Mouse (Mus musculus): ENCODE measurements at regions not wholly inside any gene's neighbourhood (a gene's known extent, or its start where the extent isn't known, plus 50 kb on each side); places are given as distances from the start of the nearest gene placed in this dataset.

- DNase-seq = no peak
Observed at GRCm38 (mm10) chr2:8628007-8628406, 1118.6 kb upstream of the Celf2 start.

- no peak for DNase-seq
Observed at GRCm38 (mm10) chr2:8628485-8629208, 1119.3 kb upstream of the Celf2 start.

- no peak for DNase-seq
Observed at GRCm38 (mm10) chr2:8638082-8638481, 1128.7 kb upstream of the Celf2 start.

GRCm38 (mm10) chr2:8639282-8639681 is 1129.9 kb upstream of the Celf2 start:
- no peak for DNase-seq

GRCm38 (mm10) chr2:8645463-8645862 is 1136.1 kb upstream of the Celf2 start:
- DNase-seq = no peak

- DNase-seq = no peak
Observed at GRCm38 (mm10) chr2:8660544-8660943, 1151.2 kb upstream of the Celf2 start.

GRCm38 (mm10) chr2:8673751-8674378 is 1164.5 kb upstream of the Celf2 start:
- DNase-seq = peak; percentile 4

- no peak for DNase-seq
Observed at GRCm38 (mm10) chr2:8675537-8675936, 1166.2 kb upstream of the Celf2 start.

GRCm38 (mm10) chr2:8676546-8676945 is 1167.2 kb upstream of the Celf2 start:
- no peak for DNase-seq

- no peak for DNase-seq
Observed at GRCm38 (mm10) chr2:8690846-8691643, 1181.7 kb upstream of the Celf2 start.

- DNase-seq = no peak
Observed at GRCm38 (mm10) chr2:8729306-8729705, 1151.7 kb upstream of the 4930412O13Rik start.

GRCm38 (mm10) chr2:8754142-8754541 is 1126.9 kb upstream of the 4930412O13Rik start:
- no peak for DNase-seq

- no peak for DNase-seq
Observed at GRCm38 (mm10) chr2:8756546-8756945, 1124.5 kb upstream of the 4930412O13Rik start.

GRCm38 (mm10) chr2:8770636-8771035 is 1110.4 kb upstream of the 4930412O13Rik start:
- no peak for DNase-seq

- no peak for DNase-seq
Observed at GRCm38 (mm10) chr2:8781152-8781935, 1099.7 kb upstream of the 4930412O13Rik start.

GRCm38 (mm10) chr2:8782225-8782624 is 1098.8 kb upstream of the 4930412O13Rik start:
- no peak for DNase-seq

GRCm38 (mm10) chr2:8802061-8802460 is 1079.0 kb upstream of the 4930412O13Rik start:
- no peak for DNase-seq

- no peak for DNase-seq
Observed at GRCm38 (mm10) chr2:8809609-8810008, 1071.4 kb upstream of the 4930412O13Rik start.

- DNase-seq = no peak
Observed at GRCm38 (mm10) chr2:8818127-8818526, 1062.9 kb upstream of the 4930412O13Rik start.

GRCm38 (mm10) chr2:8825406-8825805 is 1055.6 kb upstream of the 4930412O13Rik start:
- no peak for DNase-seq
